Mouse (Mus musculus): ENCODE measurements around the gene Ick. TPM values are rescaled to one million over a fixed set of nuclear protein-coding genes. Genes with fewer than 3 reads are reported as not detected.

The Ick gene
- polyA plus RNA-seq, 1 experiment from 2014 or later = 22.8 TPM

DNA sequence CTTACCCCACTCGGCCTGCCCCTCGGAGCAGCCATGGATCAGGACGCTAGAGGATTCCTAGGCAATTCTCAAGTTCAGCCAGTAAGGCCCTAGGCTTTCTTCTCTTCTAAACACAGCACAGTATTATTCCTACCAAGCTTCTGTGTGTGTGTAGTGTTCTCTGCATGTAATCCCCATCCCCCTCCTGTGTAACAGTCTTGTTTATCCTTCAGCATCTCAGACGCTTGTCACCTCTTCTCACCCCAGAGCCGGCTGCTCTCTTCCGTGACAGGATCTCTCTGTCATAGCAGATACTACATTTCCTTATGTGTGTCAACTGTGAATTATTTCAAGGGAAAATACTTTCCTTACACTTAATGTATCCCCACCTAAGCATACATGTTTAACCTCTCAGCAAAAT lies 17.0 kb downstream of the Ick start:
- H3K4me3 ChIP-seq (replicated peaks; ENCODE audit: low read depth, low read length) = no peak overlapping the region
- 46% methylated on average over 6 of the region's 6 CpGs for WGBS
- ATAC-seq (replicated peaks; ENCODE audit: low FRiP score, low read depth) (no peak; the same call in 1 of the 2 replicates), DNase-seq (ENCODE audit: low spot score) (no peak)
- no peaks in the 10 kb centered on the region for H3K9me3 ChIP-seq (replicated peaks; ENCODE audit: low read length)
- TF ChIP-seq CTCF (IDR thresholded peaks at IDR 0.05; ENCODE audit: low read depth) = no peak
- no peak overlapping the region for H3K4me2 ChIP-seq (ENCODE audit: low read length)
- no peaks in the 10 kb centered on the region for H3K36me3 ChIP-seq (ENCODE audit: insufficient read depth, low read length)
- no peaks in the 10 kb centered on the region for H3K27me3 ChIP-seq (ENCODE audit: insufficient read depth, low read length)
- H3K9ac ChIP-seq (ENCODE audit: low read depth, low read length) = no peak overlapping the region
- H3K27ac ChIP-seq = no peak overlapping the region
- H3K4me1 ChIP-seq (replicated peaks; ENCODE audit: insufficient read depth, low read length) = peaks cover 10% of the 10 kb centered on the region; the same call in 1 of the 2 replicates

DNA sequence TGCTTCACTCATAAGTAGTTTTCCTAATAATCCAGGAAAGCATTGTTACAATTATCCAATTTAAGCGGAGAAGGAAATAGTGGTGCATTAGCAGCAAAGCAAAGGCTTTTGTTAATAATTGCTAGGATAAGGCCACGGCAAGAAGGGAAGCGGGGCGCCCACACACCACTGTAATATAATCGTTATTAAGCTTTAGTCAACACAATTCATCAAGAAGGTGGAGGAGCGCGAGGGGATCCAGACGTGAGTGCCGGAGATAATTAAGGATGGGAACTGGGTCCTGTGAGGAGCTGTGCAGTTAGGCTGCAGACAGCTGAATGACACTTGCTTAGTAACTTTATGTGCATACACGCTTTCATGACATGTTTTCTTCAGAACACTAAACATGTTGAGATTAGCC lies 17.7 kb downstream of the Ick start:
- no peak overlapping the region for H3K4me2 ChIP-seq (ENCODE audit: low read length)

DNA sequence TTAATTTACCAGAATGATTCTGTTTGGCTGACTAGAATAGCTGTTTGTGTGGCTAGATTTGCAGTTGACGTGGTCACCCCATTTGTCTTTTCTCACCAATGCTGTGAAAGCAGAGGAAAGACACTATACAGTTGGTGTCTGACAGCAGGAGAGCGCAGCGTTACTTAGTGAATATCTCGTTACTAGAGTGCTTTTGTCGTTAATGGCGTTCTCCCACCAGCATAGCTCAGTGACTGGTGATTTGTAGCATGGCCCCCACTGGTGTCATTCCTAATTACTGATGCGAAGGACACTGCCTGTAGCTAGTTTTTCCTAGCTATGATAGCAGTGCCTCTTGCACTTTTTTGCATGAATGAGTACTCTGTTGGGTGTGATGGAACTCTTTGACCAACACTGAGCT lies 26.7 kb downstream of the Ick start:
- no peaks in the 10 kb centered on the region for H3K4me1 ChIP-seq (replicated peaks; ENCODE audit: insufficient read depth, low read length)
- ATAC-seq (replicated peaks; ENCODE audit: low FRiP score, low read depth) (no peak; the same call in 1 of the 2 replicates), DNase-seq (ENCODE audit: low spot score) (peak; percentile 79)
- WGBS = 43% methylated on average over 7 of the region's 7 CpGs
- no peak overlapping the region for H3K9ac ChIP-seq (ENCODE audit: low read depth, low read length)
- H3K4me2 ChIP-seq (ENCODE audit: low read length) = no peak overlapping the region
- no peak overlapping the region for H3K27ac ChIP-seq
- peaks cover 19% of the 10 kb centered on the region; the same call in 1 of the 2 replicates for H3K36me3 ChIP-seq (ENCODE audit: insufficient read depth, low read length)
- H3K9me3 ChIP-seq (replicated peaks; ENCODE audit: low read length) = no peaks in the 10 kb centered on the region
- no peaks in the 10 kb centered on the region for H3K27me3 ChIP-seq (ENCODE audit: insufficient read depth, low read length)
- TF ChIP-seq CTCF (IDR thresholded peaks at IDR 0.05; ENCODE audit: low read depth) = no peak
- no peak overlapping the region for H3K4me3 ChIP-seq (replicated peaks; ENCODE audit: low read depth, low read length)

More for the DNA sequence above, 17.7 kb downstream of the Ick start:
- no peaks in the 10 kb centered on the region for H3K27me3 ChIP-seq (ENCODE audit: insufficient read depth, low read length)
- H3K4me1 ChIP-seq (replicated peaks; ENCODE audit: insufficient read depth, low read length) = peaks cover 10% of the 10 kb centered on the region; the same call in 1 of the 2 replicates
- H3K36me3 ChIP-seq (ENCODE audit: insufficient read depth, low read length) = no peaks in the 10 kb centered on the region
- no peaks in the 10 kb centered on the region for H3K9me3 ChIP-seq (replicated peaks; ENCODE audit: low read length)
- TF ChIP-seq CTCF (IDR thresholded peaks at IDR 0.05; ENCODE audit: low read depth) = no peak
- DNase-seq (ENCODE audit: low spot score) (no peak), ATAC-seq (replicated peaks; ENCODE audit: low FRiP score, low read depth) (no peak)
- 31% methylated on average over 10 of the region's 10 CpGs for WGBS
- no peak overlapping the region for H3K4me3 ChIP-seq (replicated peaks; ENCODE audit: low read depth, low read length)
- no peak overlapping the region for H3K9ac ChIP-seq (ENCODE audit: low read depth, low read length)
- H3K27ac ChIP-seq = no peak overlapping the region

DNA sequence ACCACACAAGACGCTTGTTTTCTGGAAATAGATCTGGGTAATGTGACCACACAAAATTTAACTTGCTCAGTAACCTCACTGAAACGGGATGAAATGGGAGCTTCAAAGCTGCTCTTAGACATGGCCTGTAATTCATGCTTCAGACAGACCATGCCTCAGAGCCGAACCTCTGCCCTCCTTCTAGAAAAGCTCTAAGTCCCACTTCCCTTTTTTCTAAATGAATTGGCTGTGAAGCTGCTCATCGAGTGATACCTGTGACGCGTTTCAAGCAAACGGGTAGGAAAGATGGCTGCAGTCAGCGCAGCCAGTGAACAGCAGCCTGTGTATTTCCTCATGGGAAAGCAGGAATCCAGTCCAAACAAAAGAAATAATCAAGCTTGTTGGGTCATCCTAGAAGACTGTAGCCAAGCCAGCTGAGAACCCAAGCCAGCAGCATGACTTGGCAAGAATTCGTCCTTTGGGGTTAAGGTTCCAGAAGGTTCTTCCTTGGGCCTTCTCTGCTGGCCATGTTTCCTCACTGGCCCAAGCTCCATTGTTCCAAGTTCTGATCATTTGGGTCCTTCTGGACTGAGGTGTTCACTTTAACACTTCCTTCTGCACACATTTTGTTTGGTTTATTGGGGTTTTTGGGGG lies 29.2 kb downstream of the Ick start:
- Histone ChIP-seq H3K36me3 (ENCODE audit: insufficient read depth, low read length) (peaks cover 21% of the 10 kb centered on the region), H3K4me3 (replicated peaks; ENCODE audit: low read depth, low read length) (no peak overlapping the region), H3K27me3 (ENCODE audit: insufficient read depth, low read length) (no peaks in the 10 kb centered on the region), H3K9ac (ENCODE audit: low read depth, low read length) (no peak overlapping the region), H3K27ac (no peak overlapping the region), H3K4me1 (replicated peaks; ENCODE audit: insufficient read depth, low read length) (no peaks in the 10 kb centered on the region), H3K9me3 (replicated peaks; ENCODE audit: low read length) (no peaks in the 10 kb centered on the region), H3K4me2 (ENCODE audit: low read length) (no peak overlapping the region)
- no peak for TF ChIP-seq CTCF (IDR thresholded peaks at IDR 0.05; ENCODE audit: low read depth)
- 73% methylated on average over 9 of the region's 9 CpGs for WGBS
- ATAC-seq (replicated peaks; ENCODE audit: low FRiP score, low read depth) = no peak
- no peak for DNase-seq (ENCODE audit: low spot score)

DNA sequence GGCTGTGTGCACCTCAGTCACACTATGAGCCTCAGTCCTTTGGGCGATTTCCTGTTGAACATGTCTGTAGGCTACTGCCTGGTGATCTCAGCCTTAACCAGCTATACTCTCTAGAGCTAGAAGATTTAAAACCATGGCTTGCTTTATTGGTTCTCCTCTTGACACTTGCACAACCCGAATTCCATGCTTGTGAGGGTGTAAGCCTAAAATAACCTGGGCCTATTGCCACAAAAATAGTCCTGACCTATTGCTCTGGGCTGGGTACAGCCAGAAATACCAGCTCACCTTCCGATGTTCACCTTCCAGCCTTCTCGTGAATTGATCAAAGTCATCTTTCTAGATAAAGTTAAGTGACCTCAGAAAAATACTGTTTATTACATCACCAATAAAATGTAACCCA lies 30.5 kb downstream of the Ick start:
- WGBS = 89% methylated on average over 4 of the region's 4 CpGs
- H3K4me1 ChIP-seq (replicated peaks; ENCODE audit: insufficient read depth, low read length) = no peaks in the 10 kb centered on the region
- DNase-seq (ENCODE audit: low spot score) (no peak), ATAC-seq (replicated peaks; ENCODE audit: low FRiP score, low read depth) (no peak)
- H3K27ac ChIP-seq = no peak overlapping the region
- no peaks in the 10 kb centered on the region for H3K27me3 ChIP-seq (ENCODE audit: insufficient read depth, low read length)
- H3K36me3 ChIP-seq (ENCODE audit: insufficient read depth, low read length) = peaks cover 18% of the 10 kb centered on the region
- no peaks in the 10 kb centered on the region for H3K9me3 ChIP-seq (replicated peaks; ENCODE audit: low read length)
- no peak overlapping the region for H3K9ac ChIP-seq (ENCODE audit: low read depth, low read length)
- H3K4me3 ChIP-seq (replicated peaks; ENCODE audit: low read depth, low read length) = no peak overlapping the region
- no peak overlapping the region for H3K4me2 ChIP-seq (ENCODE audit: low read length)
- TF ChIP-seq CTCF (IDR thresholded peaks at IDR 0.05; ENCODE audit: low read depth) = no peak

DNA sequence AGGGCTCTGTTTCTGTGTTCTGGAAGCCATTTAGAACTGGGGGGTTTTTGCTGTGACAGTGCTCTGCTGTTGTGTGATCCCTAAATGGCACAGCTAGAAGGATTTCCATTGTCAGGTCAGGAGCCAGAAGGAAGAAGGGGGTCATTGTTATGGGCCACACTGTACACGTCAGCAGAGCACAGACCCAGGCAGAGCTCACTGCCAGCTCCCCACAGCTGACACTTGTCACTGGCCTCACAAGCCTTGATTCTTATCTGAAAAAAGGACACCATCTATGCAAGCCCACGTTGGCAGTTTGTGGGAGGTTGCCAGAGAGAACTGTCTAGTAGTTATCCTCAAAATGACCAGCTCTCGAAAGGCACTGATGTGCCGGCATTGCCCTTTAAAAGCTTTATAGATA lies 37.1 kb downstream of the Ick start:
- Histone ChIP-seq H3K27ac (no peak overlapping the region), H3K27me3 (ENCODE audit: insufficient read depth, low read length) (no peaks in the 10 kb centered on the region), H3K4me2 (ENCODE audit: low read length) (no peak overlapping the region), H3K4me1 (replicated peaks; ENCODE audit: insufficient read depth, low read length) (no peaks in the 10 kb centered on the region), H3K4me3 (replicated peaks; ENCODE audit: low read depth, low read length) (no peak overlapping the region), H3K9ac (ENCODE audit: low read depth, low read length) (no peak overlapping the region), H3K36me3 (ENCODE audit: insufficient read depth, low read length) (peaks cover 14% of the 10 kb centered on the region), H3K9me3 (replicated peaks; ENCODE audit: low read length) (no peaks in the 10 kb centered on the region)
- DNase-seq (ENCODE audit: low spot score) (no peak), ATAC-seq (replicated peaks; ENCODE audit: low FRiP score, low read depth) (no peak)
- WGBS = 73% methylated on average over 4 of the region's 4 CpGs
- TF ChIP-seq CTCF (IDR thresholded peaks at IDR 0.05; ENCODE audit: low read depth) = no peak

DNA sequence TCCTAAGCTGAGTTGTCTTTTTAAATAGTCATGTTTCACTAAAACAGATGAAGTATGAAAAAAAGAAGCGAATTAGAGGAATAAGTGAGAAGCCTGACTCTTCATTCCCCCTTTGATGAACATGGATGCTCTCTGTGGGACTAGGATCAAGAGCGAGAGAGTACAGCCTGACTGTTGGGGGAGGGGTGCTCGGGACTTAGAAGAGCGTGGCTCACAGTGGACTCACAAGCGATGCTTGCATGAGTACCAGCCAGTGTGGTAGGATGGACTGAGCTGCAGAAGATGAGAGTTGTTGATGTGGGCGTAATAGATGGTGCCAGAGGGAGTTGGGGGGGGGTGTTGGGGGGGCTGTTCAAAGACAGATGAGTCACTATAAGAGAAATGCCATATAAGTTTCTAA lies 37.6 kb downstream of the Ick start:
- no peak for TF ChIP-seq CTCF (IDR thresholded peaks at IDR 0.05; ENCODE audit: low read depth)
- ATAC-seq (replicated peaks; ENCODE audit: low FRiP score, low read depth) (no peak), DNase-seq (ENCODE audit: low spot score) (no peak)
- Histone ChIP-seq H3K9ac (ENCODE audit: low read depth, low read length) (no peak overlapping the region), H3K4me2 (ENCODE audit: low read length) (no peak overlapping the region), H3K27ac (no peak overlapping the region), H3K27me3 (ENCODE audit: insufficient read depth, low read length) (no peaks in the 10 kb centered on the region), H3K4me3 (replicated peaks; ENCODE audit: low read depth, low read length) (no peak overlapping the region), H3K36me3 (ENCODE audit: insufficient read depth, low read length) (peaks cover 13% of the 10 kb centered on the region), H3K4me1 (replicated peaks; ENCODE audit: insufficient read depth, low read length) (no peaks in the 10 kb centered on the region), H3K9me3 (replicated peaks; ENCODE audit: low read length) (no peaks in the 10 kb centered on the region)
- WGBS = 81% methylated on average over 6 of the region's 6 CpGs
